Mouse (Mus musculus) brain, embryonic 14.5 days (tissue): ENCODE measurements around the gene Pck1.

Source experiments
- CTCF ChIP-seq: fragments of 200-500 bp; IDR thresholded peaks from 2 replicates; pipeline ENCODE4 v1.5.1; 2012; ENCODE audit warnings: inconsistent platforms, mild to moderate bottlenecking, moderate library complexity, borderline replicate concordance; ENCODE audit not compliant: insufficient read depth, insufficient read length; ENCODE audit errors: extremely low read depth
- POLR2A ChIP-seq: fragments of 200-500 bp; IDR thresholded peaks from 2 replicates; pipeline ENCODE4 v1.6.1; 2012; ENCODE audit warnings: mild to moderate bottlenecking, inconsistent platforms, borderline replicate concordance; ENCODE audit not compliant: poor library complexity, insufficient read depth, insufficient read length, severe bottlenecking; ENCODE audit errors: extremely low read depth

GRCm38 (mm10) chr2:173129111-173129510, 23.7 kb upstream of the Pck1 start:
- TF ChIP-seq POLR2A (no peak), CTCF (no peak)
